ENCODE assay signal across 8 mouse cellular contexts in genomic region chr7:35545881-35546280, GRCm38 (mm10). TPM values are rescaled to one million over a fixed set of nuclear protein-coding genes. Genes with fewer than 3 reads are reported as not detected.
A peak's percentile ranks its signal among the peaks of the same experiment; 100 is the strongest.
DNase-seq lines count a peak whose midpoint lies in the region; ATAC-seq and TF ChIP-seq lines count a peak whose summit lies in the region.

No protein-coding gene starts in this region.

- DNase-seq in 416B (ENCODE audit: low read depth) (peak; percentile 79), G1E (ENCODE audit: low spot score) (peak; percentile 43)
- peak; percentile 56 to 57 for DNase-seq in cerebellum, adult 18-20 months
- peak; percentile 46 to 84 for DNase-seq in frontal cortex, adult 2 months (ENCODE audit: extremely low spot score in 1 of 2, low spot score in 1 of 2)
- DNase-seq in kidney, adult 8-10 months: peak; percentile 61 to 79
- DNase-seq in limb, embryonic 14.5 days (ENCODE audit: low spot score): peak; percentile 72
- peak; percentile 81 for DNase-seq in naive thymus-derived CD4-positive, alpha-beta T cell, adult 2 months (ENCODE audit: low read depth)
- peak; percentile 29 to 66 for DNase-seq in thymus, postnatal 10 days (ENCODE audit: low spot score in 2 of 2)

- H3K4me3 ChIP-seq in G1E (ENCODE audit: low read depth, low read length): no peak overlapping the region
- no peak overlapping the region for H3K4me3 ChIP-seq in limb, embryonic 14.5 days (replicated peaks; ENCODE audit: low read length)

- TF ChIP-seq CTCF in G1E (IDR thresholded peaks at IDR 0.05; ENCODE audit: low read depth, low read length): peak; percentile 78

- H3K4me2 ChIP-seq in limb, embryonic 14.5 days (replicated peaks; ENCODE audit: low read depth, low read length, severe bottlenecking): no peak overlapping the region

- peaks cover 3% of the 10 kb centered on the region; the same call in 1 of the 2 replicates for H3K4me1 ChIP-seq in G1E (ENCODE audit: insufficient read depth, low read depth, low read length)
- H3K4me1 ChIP-seq in limb, embryonic 14.5 days (ENCODE audit: control insufficient read depth, insufficient read depth, low read length): no peaks in the 10 kb centered on the region

- 34% methylated on average over 4 of the region's 4 CpGs for WGBS in limb, embryonic 14.5 days

- TF ChIP-seq POLR2A in limb, embryonic 14.5 days (IDR thresholded peaks at IDR 0.05; ENCODE audit: borderline replicate concordance, extremely low read depth, insufficient read depth, insufficient read length): no peak

- H3K9ac ChIP-seq in limb, embryonic 14.5 days (ENCODE audit: low read depth, low read length, severe bottlenecking): no peak overlapping the region

- peak; percentile 85 for ATAC-seq in G1E (ENCODE audit: extremely low read depth, insufficient number of reproducible peaks, low FRiP score, poor library complexity, severe bottlenecking)
- peak; percentile 71; the same call in 1 of the 2 replicates for ATAC-seq in limb, embryonic 14.5 days (ENCODE audit: low FRiP score, low read depth)

- peaks cover 56% of the 10 kb centered on the region for H3K36me3 ChIP-seq in G1E (replicated peaks)
- H3K36me3 ChIP-seq in limb, embryonic 14.5 days (ENCODE audit: control insufficient read depth, insufficient read depth, low read length): peaks cover 9% of the 10 kb centered on the region

- H3K9me3 ChIP-seq in G1E (replicated peaks): no peaks in the 10 kb centered on the region
- no peaks in the 10 kb centered on the region for H3K9me3 ChIP-seq in limb, embryonic 14.5 days (ENCODE audit: control insufficient read depth, low read length)

- H3K27me3 ChIP-seq in G1E (ENCODE audit: insufficient read depth, low read length): no peaks in the 10 kb centered on the region
- no peaks in the 10 kb centered on the region for H3K27me3 ChIP-seq in limb, embryonic 14.5 days (ENCODE audit: control insufficient read depth, insufficient read depth, low read length)

- no peak overlapping the region for H3K27ac ChIP-seq in limb, embryonic 14.5 days (replicated peaks; ENCODE audit: low read depth, low read length)

RNA-seq across cellular contexts. Expression of gene Tdrd12, which starts 8.3 kb away (rescaled TPM):
- 0.23 TPM in 1 of 2 replicates, not detected in the other for total RNA-seq in G1E (2014; fragmentation: Nextera tagmentation)
- total RNA-seq in G1E (2017): not detected in 2 replicates
- not detected in 2 replicates for polyA plus RNA-seq in G1E (2012)
- 0.36 and 0.38 TPM in 2 replicates for polyA plus RNA-seq in frontal cortex, adult 2 months (2012; rRNA removed)
- 0.14 and 0.63 TPM in 2 replicates for polyA plus RNA-seq in limb, embryonic 14.5 days (2012; rRNA removed)
- polyA plus RNA-seq in limb, embryonic 14.5 days (2014; fragmentation: Nextera tagmentation; extraction: Ambion mirVana): 0.26 and 0.55 TPM in 2 replicates

RNA-seq across cellular contexts. Expression of gene Nudt19, which starts 10.2 kb away (rescaled TPM):
- total RNA-seq in G1E (2014; fragmentation: Nextera tagmentation): 122 and 136 TPM in 2 replicates
- total RNA-seq in G1E (2017): 79.1 and 85.6 TPM in 2 replicates
- polyA plus RNA-seq in G1E (2012): 30.1 and 31.9 TPM in 2 replicates
- polyA plus RNA-seq in frontal cortex, adult 2 months (2012; rRNA removed): 129 and 140 TPM in 2 replicates
- 19.8 and 25.8 TPM in 2 replicates for polyA plus RNA-seq in limb, embryonic 14.5 days (2012; rRNA removed)
- polyA plus RNA-seq in limb, embryonic 14.5 days (2014; fragmentation: Nextera tagmentation; extraction: Ambion mirVana): 48.5 and 49.0 TPM in 2 replicates

RNA-seq across cellular contexts. Expression of gene Rgs9bp, which starts 39.5 kb away (rescaled TPM):
- total RNA-seq in G1E (2014; fragmentation: Nextera tagmentation) (6.4 and 6.9 TPM in 2 replicates), G1E (2017) (14.6 and 16.3 TPM in 2 replicates)
- 0.54 and 0.59 TPM in 2 replicates for polyA plus RNA-seq in G1E (2012)
- 0.16 and 0.19 TPM in 2 replicates for polyA plus RNA-seq in frontal cortex, adult 2 months (2012; rRNA removed)
- 1.4 and 1.5 TPM in 2 replicates for polyA plus RNA-seq in limb, embryonic 14.5 days (2012; rRNA removed)
- polyA plus RNA-seq in limb, embryonic 14.5 days (2014; fragmentation: Nextera tagmentation; extraction: Ambion mirVana): 0.99 and 1.1 TPM in 2 replicates

RNA-seq across cellular contexts. Expression of gene Ankrd27, which starts 40.2 kb away (rescaled TPM):
- total RNA-seq in G1E (2014; fragmentation: Nextera tagmentation): 130 and 163 TPM in 2 replicates
- 247 and 248 TPM in 2 replicates for total RNA-seq in G1E (2017)
- 165 and 202 TPM in 2 replicates for polyA plus RNA-seq in G1E (2012)
- polyA plus RNA-seq in frontal cortex, adult 2 months (2012; rRNA removed): 30.1 and 30.6 TPM in 2 replicates
- 50.8 and 52.2 TPM in 2 replicates for polyA plus RNA-seq in limb, embryonic 14.5 days (2012; rRNA removed)
- 45.8 and 47.6 TPM in 2 replicates for polyA plus RNA-seq in limb, embryonic 14.5 days (2014; fragmentation: Nextera tagmentation; extraction: Ambion mirVana)
